Mouse (Mus musculus): ENCODE measurements around the gene Tcerg1l.

DNA sequence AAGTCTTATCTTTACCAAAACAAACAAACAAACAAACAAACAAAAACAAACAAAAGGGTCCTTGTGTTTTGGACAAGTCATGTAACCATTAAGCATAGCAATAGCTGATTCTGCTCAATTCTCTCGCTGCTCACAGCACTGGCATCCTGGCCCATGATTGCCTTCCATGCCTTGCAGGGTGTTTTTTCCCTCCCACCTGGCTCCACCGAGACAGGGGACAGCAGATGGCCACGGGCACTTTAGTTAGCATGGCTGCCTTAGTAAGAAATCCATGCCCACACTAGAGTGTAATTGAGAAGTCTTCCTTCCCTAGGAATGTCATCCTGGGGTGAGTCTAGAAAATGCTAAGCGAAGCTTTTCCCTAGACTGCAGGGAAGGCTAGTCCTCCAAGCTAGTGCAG lies 59.1 kb downstream of the Tcerg1l start:
- TF ChIP-seq CTCF (IDR thresholded peaks at IDR 0.05; ENCODE audit: borderline replicate concordance, insufficient read depth, low read length), result no peak
- TF ChIP-seq POLR2A (IDR thresholded peaks at IDR 0.05; ENCODE audit: low read depth, low read length), result no peak
